Mouse (Mus musculus) heart, postnatal 25 days (tissue): ENCODE data around the gene Cyp11a1. TPM values are rescaled to one million over a fixed set of nuclear protein-coding genes. Genes with fewer than 3 reads are reported as not detected.

Source experiments
- DNase-seq: peaks from one replicate; pipeline ENCODE4 v3.0.0; 2022; ENCODE audit warnings: low spot score
- intact Hi-C: fragments of 180-260 bp; cut with DNase I; formaldehyde crosslinking; loops from one replicate; pipeline ENCODE4 v1.15.1; 2025
- total RNA-seq, 2 experiments: library from RNA; stranded (reverse); gene quantifications; 2 replicates each; pipeline ENCODE4 v1.2.3; 2021

The Cyp11a1 gene
- total RNA-seq, 2 experiments from 2014 or later = not detected

- intact Hi-C loops = loop anchor here (1.0 to 5.0 kb wide), 4 partner anchors 63 to 339 kb away; no protein-coding TSS in a partner anchor
- no peak for DNase-seq
These were observed 8.1 kb upstream of the Cyp11a1 start for GRCm38 (mm10) chr9:57998032-57998659.

GRCm38 (mm10) chr9:57998685-57999084 is 7.5 kb upstream of the Cyp11a1 start:
- no peak for DNase-seq
- intact Hi-C loops = loop anchor here (1.0 to 5.0 kb wide), 4 partner anchors 63 to 340 kb away; no protein-coding TSS in a partner anchor

GRCm38 (mm10) chr9:57999676-58000075 is 6.5 kb upstream of the Cyp11a1 start:
- DNase-seq = no peak
- intact Hi-C loops = loop anchor here (2.0 to 5.0 kb wide), 2 partner anchors 237 to 341 kb away; no protein-coding TSS in a partner anchor

- DNase-seq = no peak
- intact Hi-C loops = no loop called here
These were observed 2.9 kb upstream of the Cyp11a1 start for GRCm38 (mm10) chr9:58003272-58003671.

- intact Hi-C loops = no loop called here
- no peak for DNase-seq
These were observed 2.3 kb downstream of the Cyp11a1 start for GRCm38 (mm10) chr9:58008336-58009014.

- peak; percentile 68 for DNase-seq
- intact Hi-C loops = no loop called here
These were observed 2.8 kb downstream of the Cyp11a1 start for GRCm38 (mm10) chr9:58009015-58009362.

- DNase-seq = no peak
- intact Hi-C loops = no loop called here
These were observed 3.4 kb downstream of the Cyp11a1 start for GRCm38 (mm10) chr9:58009588-58009987.

GRCm38 (mm10) chr9:58011027-58011426 is 4.8 kb downstream of the Cyp11a1 start:
- DNase-seq = no peak
- intact Hi-C loops = no loop called here

- DNase-seq = no peak
- intact Hi-C loops = no loop called here
These were observed 5.3 kb downstream of the Cyp11a1 start for GRCm38 (mm10) chr9:58011552-58011951.

GRCm38 (mm10) chr9:58012486-58012885 is 6.3 kb downstream of the Cyp11a1 start:
- intact Hi-C loops = no loop called here
- no peak for DNase-seq

- intact Hi-C loops = no loop called here
- no peak for DNase-seq
These were observed 6.7 kb downstream of the Cyp11a1 start for GRCm38 (mm10) chr9:58012935-58013334.

- intact Hi-C loops = no loop called here
- DNase-seq = no peak
These were observed 8.4 kb downstream of the Cyp11a1 start for GRCm38 (mm10) chr9:58014393-58015160.

GRCm38 (mm10) chr9:58015856-58016255 is 9.6 kb downstream of the Cyp11a1 start:
- intact Hi-C loops = no loop called here
- no peak for DNase-seq

GRCm38 (mm10) chr9:58016962-58017361 is 10.8 kb downstream of the Cyp11a1 start:
- intact Hi-C loops = no loop called here
- no peak for DNase-seq

- intact Hi-C loops = no loop called here
- DNase-seq = no peak
These were observed 12.2 kb downstream of the Cyp11a1 start for GRCm38 (mm10) chr9:58018385-58018784.

- DNase-seq = no peak
- intact Hi-C loops = no loop called here
These were observed 19.8 kb downstream of the Cyp11a1 start for GRCm38 (mm10) chr9:58025995-58026394.

GRCm38 (mm10) chr9:58027426-58028180 is 21.4 kb downstream of the Cyp11a1 start:
- intact Hi-C loops = no loop called here
- DNase-seq = no peak

- DNase-seq = no peak
- intact Hi-C loops = no loop called here
These were observed 22.6 kb downstream of the Cyp11a1 start for GRCm38 (mm10) chr9:58028841-58029240.

- no peak for DNase-seq
- intact Hi-C loops = no loop called here
These were observed 23.4 kb downstream of the Cyp11a1 start for GRCm38 (mm10) chr9:58029635-58030034.

- intact Hi-C loops = no loop called here
- DNase-seq = no peak
These were observed 25.7 kb downstream of the Cyp11a1 start for GRCm38 (mm10) chr9:58031895-58032294.
